Mouse (Mus musculus) colon, adult 2 months (tissue): ENCODE data around the gene Ddit4. TPM values are rescaled to one million over a fixed set of nuclear protein-coding genes. Genes with fewer than 3 reads are reported as not detected.

Source experiments
- polyA plus RNA-seq: library from polyadenylated mRNA; depleted of rRNA; stranded (reverse); fragments of >200 nt; gene quantifications from 2 replicates; pipeline ENCODE4 v1.2.3, GENCODE M21; 2012; rRNA removed

Gene Ddit4
- polyA plus RNA-seq: 113 and 131 TPM in 2 replicates

GRCm38 (mm10) chr10:59951211-59952151 lies at the start of gene Ddit4:
Ddit4 (minus strand) TSS chr10:59951834.

Other genes starting within 250 kb of the Ddit4 start
- 73.0 and 76.4 TPM in 2 replicates for gene Micu1, start 249.4 kb downstream of the Ddit4 start, polyA plus RNA-seq
- gene Dnajb12, start 72.3 kb downstream of the Ddit4 start, polyA plus RNA-seq: 52.7 and 59.7 TPM in 2 replicates
- 13.5 and 18.7 TPM in 2 replicates for gene Ascc1, start 51.0 kb upstream of the Ddit4 start, polyA plus RNA-seq
- gene Anapc16, start 51.3 kb upstream of the Ddit4 start, polyA plus RNA-seq: 63.8 and 64.9 TPM in 2 replicates
- gene Spock2, start 154.4 kb upstream of the Ddit4 start, polyA plus RNA-seq: 4.9 and 6.6 TPM in 2 replicates